Mouse (Mus musculus) CD8-positive naive resting alpha-beta T cell, adult 2 months (primary cell): Measurements from ENCODE around the gene Cdc14b.

ENCODE experiments used
- DNase-seq, 2 experiments: peaks; one replicate each; pipeline ENCODE4 v3.0.0; 2022; ENCODE audit warnings: low read depth in 2 of 2, low spot score in 2 of 2

Gene Cdc14b

GRCm38 (mm10) chr13:64178746-64179652 is 96.1 kb downstream of the Cdc14b start:
- no peak for DNase-seq

DNA sequence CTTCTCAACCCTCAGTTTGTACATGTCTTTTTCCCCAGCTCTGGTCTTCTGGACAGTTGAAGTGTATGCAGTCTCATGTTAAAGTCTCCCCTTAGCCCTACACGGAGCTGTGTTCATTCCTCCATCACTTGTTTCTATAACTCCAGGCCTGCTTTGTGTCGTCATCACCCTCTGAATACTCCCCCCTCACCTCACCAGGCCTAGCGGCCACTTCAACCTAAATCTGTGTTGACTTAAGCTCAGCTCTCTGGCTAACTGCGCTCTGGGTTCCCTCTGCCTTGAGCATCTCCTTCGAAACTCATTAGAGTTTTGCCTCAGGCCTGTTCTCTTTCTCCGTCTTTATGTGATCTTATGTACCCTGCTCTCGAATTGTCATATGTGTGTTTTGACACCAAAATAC is 97.1 kb downstream of the Cdc14b start:
- DNase-seq = no peak

- DNase-seq = no peak
These were observed 105.3 kb downstream of the Cdc14b start for GRCm38 (mm10) chr13:64169746-64170145.

GRCm38 (mm10) chr13:64163147-64163715 is 111.9 kb downstream of the Cdc14b start:
- no peak for DNase-seq

- DNase-seq = no peak
These were observed 112.5 kb downstream of the Cdc14b start for GRCm38 (mm10) chr13:64162626-64163025.

DNA sequence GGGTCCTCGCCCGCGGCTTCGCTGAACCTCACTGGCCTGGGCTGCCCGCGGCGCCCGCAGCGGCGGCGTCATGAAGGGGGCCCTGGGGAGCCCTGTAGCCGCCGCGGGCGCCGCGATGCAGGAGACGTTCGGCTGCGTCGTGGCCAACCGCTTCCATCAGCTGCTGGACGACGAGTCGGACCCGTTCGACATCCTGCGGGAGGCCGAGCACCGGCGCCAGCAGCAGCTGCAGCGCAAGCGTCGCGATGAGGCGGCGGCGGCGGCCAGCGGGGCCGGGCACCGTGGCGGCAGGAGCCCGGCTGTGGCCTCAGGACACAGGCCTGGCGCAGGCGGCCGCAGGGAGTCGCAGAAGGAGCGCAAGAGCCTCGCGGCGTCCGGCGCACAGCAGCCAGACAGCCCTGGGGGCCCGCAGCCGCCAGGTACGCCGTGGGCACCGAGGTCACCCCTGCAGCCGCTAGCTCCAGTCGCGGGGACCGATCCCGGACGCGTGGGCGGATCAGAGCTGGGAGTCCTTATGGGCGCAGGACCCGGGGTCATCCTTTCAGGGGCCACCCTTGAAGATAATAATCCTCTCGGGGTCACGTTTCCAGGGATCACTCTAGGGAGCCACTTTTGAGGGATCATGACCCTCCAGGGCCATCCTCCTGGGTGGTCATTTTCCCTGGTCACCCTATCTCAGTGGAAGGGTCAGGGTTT is 113.0 kb downstream of the Cdc14b start:
- DNase-seq = peak in 1 of 2 experiments; percentile 13

DNA sequence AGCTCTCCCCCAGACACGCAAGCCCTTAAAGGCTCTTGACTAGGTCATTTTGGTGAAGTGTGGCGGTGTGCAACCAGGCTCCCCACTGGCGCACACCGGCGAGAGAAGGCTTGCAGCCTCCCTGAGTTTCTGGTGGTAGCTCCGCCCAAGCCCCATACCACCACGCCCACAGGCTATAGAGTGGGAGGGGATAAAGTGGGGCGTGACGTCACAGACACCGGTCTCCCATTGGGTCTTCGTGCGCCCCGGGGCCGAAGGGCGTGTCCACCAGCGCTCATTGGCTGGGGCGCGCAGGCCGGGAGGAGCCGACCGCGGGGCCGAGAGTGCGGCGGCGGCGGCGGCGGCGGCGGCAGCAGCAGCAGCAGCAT is 113.6 kb downstream of the Cdc14b start, which contains the start of gene Habp4:
Gene Habp4 (plus strand): TSS at position 277 of the 368 bp plus-strand sequence.
- peak; percentile 98 for DNase-seq

GRCm38 (mm10) chr13:64156966-64157365 is 118.1 kb downstream of the Cdc14b start:
- no peak for DNase-seq

DNA sequence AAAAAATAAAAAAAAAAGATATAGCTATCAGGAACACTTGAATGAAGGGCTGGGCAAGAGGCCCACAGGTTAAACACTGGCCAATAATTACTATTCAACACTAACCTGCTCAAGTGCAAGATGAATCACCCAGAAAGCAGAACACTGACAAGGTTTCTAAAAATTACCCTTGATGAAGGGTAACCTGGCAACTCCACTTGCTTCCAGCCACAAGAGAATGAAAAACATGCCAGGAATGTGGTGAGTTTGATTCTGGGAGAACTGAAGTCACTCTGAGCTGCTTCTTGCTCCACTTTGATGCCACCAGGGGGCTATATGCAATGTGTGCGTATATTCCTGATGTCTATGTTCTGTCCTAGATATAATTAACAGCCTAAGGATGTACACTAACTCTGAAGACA is 119.9 kb downstream of the Cdc14b start:
- no peak for DNase-seq

DNA sequence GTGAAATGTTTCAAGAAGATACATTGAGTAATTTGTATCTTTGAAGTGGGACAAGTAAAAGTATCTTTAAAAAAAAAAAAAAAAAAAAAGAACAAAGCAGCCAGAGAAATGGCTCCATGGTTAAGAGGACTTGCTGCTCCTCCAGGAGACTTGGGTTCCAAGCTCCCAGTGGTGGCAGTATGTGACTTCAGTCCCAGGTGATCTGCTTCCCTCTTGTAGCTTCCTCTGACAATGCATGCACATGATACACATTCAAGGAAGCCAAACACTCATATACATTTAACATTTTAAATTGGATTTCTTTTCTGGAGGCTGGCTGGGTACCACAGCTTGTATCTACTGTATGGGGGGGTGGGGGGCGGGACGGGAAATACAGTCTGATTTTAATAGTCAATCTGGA is 120.4 kb downstream of the Cdc14b start:
- no peak for DNase-seq

GRCm38 (mm10) chr13:64153751-64154267 is 121.3 kb downstream of the Cdc14b start:
- peak; percentile 6 to 16 for DNase-seq

GRCm38 (mm10) chr13:64153083-64153682 is 121.9 kb downstream of the Cdc14b start, which contains the start of gene Zfp367:
TSS of gene Zfp367 (minus strand) at chr13:64153202.
- DNase-seq = peak; percentile 98

- peak in 1 of 2 experiments; percentile 31 for DNase-seq
These were observed 122.4 kb downstream of the Cdc14b start for GRCm38 (mm10) chr13:64152671-64153082.

GRCm38 (mm10) chr13:64152241-64152669 is 122.8 kb downstream of the Cdc14b start:
- DNase-seq = peak; percentile 49 to 55

GRCm38 (mm10) chr13:64150121-64150520 is 125.0 kb downstream of the Cdc14b start:
- no peak for DNase-seq
